Mouse (Mus musculus): ENCODE measurements around the gene Nat8f5.
"Not testable (repeated sequence)": the region's sequence is repeated elsewhere in the genome, so short reads cannot be mapped to it uniquely, and the experiment has no call there.

The Nat8f5 gene

GRCm38 (mm10) chr6:85836098-85836497, 15.3 kb upstream of the Nat8f5 start:
- not testable (repeated sequence) for DNase-seq (ENCODE audit: low read depth)

DNA sequence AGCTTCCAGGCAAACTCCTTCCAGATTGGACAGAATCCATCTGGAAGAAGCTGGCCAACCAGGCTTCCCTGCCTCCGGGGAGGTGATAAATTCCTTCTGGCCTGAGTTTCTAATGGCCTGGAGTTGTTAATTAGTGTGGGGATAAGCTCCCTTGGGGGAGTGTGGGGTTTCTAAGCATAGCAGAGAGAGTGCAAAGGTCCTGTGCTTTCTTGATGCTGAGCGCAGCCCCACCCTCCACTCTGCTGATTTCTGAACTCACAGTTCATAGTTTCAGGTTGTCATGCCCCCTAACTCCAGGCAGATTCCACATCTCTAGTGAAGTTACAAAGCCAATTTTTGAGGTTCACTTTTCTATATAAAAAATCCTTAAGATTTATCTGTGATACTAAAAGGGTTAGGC, 14.3 kb upstream of the Nat8f5 start:
- not testable (repeated sequence) for DNase-seq (ENCODE audit: low read depth)

- DNase-seq (ENCODE audit: low read depth), result not testable (repeated sequence)
Measured at GRCm38 (mm10) chr6:85834504-85835100, 13.8 kb upstream of the Nat8f5 start.

DNA sequence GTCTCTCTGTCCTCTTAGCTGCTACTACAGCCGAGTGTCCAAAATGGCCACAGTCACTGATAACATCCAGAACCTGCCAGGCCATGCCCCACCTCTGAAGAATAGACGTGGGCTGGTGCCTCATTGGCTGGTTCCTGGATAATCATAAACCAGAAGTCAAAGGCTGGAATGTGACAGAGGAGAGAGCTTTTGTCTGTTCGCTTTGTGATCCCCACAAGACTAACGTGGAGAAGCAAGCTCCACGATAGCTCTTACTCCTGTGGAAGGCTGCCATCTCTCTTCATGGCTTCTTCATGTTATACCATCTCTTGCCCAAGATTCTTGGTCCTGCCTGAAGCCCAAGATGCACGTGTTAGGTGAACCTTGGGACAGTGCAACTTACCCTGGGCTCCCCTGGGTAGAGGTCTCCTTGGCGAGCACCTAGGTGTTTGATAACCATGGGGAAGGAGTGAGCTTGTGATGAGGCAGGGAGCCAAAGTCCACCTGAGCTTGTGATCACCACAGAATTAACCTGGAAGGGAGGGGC, 11.1 kb upstream of the Nat8f5 start, which contains the start of gene Nat8:
Gene Nat8 (minus strand): TSS at position 287 of the 526 bp plus-strand sequence.
- no peak for DNase-seq (ENCODE audit: low read depth)

DNA sequence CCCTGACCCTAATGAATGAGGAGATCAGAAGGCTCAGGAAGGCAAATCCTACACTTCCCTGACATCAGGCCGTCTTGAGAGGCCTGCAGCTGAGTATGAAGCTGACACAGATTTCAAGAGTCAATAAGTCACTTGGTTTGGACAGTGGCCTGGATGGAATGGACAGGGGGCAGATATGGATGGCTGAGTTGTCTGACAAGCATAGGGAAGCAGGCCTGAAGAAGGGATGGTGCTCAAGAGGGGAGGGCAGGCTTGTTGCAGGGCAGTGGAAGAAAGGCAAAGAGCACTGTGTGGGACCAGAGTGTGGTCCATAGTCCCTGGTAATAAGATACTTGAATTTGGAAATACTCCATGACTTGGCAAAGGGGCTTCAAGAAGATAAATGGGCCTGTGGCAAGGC, 8.7 kb upstream of the Nat8f5 start:
- no peak for DNase-seq (ENCODE audit: low read depth)

DNA sequence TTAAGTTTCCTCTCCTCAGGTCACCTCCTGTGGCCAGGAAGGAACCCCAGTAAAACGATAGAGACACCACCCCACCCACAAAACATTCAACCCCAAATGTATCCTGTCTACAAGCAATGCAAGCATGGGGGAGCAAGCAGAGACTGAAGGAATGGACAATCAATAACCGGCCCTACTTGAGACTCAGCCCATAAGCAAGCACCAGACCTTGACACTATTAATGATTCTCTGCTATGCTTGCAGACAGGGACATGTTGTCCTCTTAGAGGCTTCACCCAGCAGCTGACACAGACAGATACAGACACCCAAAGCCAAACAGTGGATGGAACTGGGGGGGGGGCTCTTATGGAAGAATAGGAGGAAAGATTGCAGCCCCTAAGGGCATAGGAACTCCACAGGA, 5.1 kb upstream of the Nat8f5 start:
- DNase-seq (ENCODE audit: low read depth), result no peak

GRCm38 (mm10) chr6:85823382-85824090, 2.8 kb upstream of the Nat8f5 start:
- DNase-seq (ENCODE audit: low read depth), result no peak

DNA sequence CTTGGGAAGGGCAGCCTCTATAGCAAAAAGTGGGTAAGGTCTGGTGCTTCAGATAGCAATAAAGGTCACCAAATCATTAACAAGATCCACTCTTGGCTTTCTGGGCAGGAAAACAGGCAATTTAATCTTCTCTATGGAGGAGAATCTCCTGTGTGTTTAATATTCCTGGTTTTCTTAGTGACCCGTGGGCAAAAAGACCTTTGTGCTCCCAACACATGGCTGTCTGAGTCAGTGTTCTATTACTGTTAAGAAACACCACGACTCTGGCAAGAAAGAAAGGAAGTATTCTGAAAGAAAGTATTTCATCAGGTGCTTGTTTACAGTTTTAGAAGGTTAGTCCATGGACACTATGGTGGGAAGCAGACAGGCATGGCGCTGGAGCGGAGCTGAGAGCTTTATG, 1.5 kb upstream of the Nat8f5 start:
- DNase-seq (ENCODE audit: low read depth), result no peak

DNA sequence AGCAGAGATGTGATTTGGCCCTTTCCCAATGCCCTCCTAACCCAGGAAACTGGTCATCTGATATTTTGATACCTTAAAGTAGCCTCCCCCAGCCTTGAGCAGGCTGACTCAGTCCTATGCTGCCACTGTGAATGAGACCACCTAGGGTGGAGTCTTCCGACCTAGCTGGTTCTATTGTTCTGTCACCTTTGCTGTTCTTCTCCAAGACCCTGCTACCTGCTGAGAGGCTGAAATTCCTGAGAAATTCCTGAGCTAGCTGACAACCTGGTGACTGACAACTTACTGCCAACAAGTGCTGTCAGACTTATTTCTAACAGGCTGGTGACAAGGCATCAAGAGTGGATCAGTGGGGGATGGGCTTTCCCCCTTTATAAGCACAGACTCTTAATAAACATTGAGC, 2.4 kb downstream of the Nat8f5 start:
- DNase-seq (ENCODE audit: low read depth), result no peak

DNA sequence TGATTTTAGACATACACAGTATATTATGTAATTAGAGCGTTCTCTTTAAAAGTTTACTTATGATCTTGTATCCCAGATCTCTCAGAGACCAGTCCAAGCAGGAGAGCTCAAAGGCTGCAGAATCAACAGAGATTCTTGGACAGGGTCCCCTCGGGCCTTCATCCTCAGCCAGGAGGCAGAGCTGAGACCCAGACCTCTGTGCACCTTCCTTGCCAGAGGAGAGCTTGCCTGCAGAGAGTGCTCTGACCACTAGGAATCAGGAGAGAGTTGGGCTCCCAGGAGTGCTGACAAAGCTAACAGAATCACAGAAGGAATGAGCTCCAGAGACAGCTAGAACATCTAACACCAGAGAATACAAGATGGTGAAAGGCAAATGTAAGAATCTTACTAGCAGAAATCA, 7.4 kb downstream of the Nat8f5 start:
- DNase-seq (ENCODE audit: low read depth), result no peak

DNA sequence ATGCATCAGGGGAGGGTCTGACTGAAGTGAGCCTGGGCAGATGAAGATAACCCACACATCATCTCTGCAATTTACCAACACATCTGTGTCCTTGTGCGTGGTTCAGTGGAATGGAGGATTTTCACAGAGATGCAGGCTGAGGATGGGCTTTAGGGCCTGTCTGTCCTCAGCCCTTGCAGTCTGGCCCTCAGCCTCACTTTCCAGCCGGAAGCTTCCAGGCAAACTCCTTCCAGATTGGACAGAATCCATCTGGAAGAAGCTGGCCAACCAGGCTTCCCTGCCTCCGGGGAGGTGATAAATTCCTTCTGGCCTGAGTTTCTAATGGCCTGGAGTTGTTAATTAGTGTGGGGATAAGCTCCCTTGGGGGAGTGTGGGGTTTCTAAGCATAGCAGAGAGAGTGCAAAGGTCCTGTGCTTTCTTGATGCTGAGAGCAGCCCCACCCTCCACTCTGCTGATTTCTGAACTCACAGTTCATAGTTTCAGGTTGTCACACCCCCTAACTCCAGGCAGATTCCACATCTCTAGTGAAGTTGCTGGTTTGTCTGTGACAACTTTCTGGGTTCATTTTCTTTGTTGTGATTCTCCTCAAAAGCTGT, 9.7 kb downstream of the Nat8f5 start:
- DNase-seq (ENCODE audit: low read depth), result not testable (repeated sequence)

DNA sequence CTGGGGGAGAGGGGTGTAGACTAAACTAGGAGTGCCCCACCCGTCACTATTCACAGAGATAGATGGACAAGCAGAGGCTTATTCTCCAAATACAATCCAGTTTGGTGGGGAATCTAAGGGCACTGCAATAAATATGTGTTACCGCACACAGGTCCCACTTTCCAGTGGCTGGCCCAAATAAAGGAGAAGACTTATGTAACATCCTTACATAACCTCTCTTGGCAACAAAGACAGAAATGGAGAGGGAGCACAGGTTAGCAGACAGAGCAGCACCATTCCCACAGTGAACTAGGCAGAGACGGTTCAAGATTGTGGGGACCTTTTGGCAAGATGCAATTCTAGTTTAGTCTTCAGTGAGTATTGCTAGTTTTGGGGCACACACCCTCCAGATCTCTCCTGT, 10.3 kb downstream of the Nat8f5 start:
- DNase-seq (ENCODE audit: low read depth), result not testable (repeated sequence)

DNA sequence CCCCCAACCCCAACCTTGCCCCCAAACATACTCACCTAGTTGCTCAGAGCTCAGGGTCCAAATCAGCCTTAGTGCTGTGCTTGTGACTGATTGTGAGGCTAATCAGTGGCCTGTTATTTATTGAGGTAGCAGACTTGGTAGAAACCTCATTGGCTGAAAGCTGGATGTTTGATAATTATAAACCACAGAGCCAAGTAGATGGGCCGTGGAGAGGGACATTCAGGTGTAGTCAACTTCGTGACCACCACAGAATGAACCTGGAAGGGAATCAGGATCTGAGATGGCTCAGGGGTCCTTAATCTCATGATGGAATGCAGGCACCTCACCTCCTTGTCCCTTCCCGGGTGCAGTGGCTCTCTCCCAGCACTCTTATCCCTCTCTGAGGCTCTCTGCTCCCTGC, 11.0 kb downstream of the Nat8f5 start:
- DNase-seq (ENCODE audit: low read depth), result not testable (repeated sequence)

- DNase-seq (ENCODE audit: low read depth), result not testable (repeated sequence)
Measured at GRCm38 (mm10) chr6:85803180-85803579, 17.6 kb downstream of the Nat8f5 start.
